Mouse (Mus musculus) heart, postnatal 10 days (tissue): Measurements from ENCODE around the gene Pla2g6. TPM values are rescaled to one million over a fixed set of nuclear protein-coding genes. Genes with fewer than 3 reads are reported as not detected.

ENCODE experiments used
- DNase-seq, 2 experiments: peaks; one replicate each; pipeline ENCODE4 v3.0.0; 2021
- intact Hi-C: fragments of 180-260 bp; cut with DNase I; formaldehyde crosslinking; loops from one replicate; pipeline ENCODE4 v1.15.1; 2025
- total RNA-seq, 2 experiments: library from RNA; stranded (reverse); gene quantifications; 2 replicates each; pipeline ENCODE4 v1.2.3; 2021

Gene Pla2g6
- total RNA-seq, 2 experiments from 2014 or later, result 9.1 to 11.1 TPM

GRCm38 (mm10) chr15:79352479-79352878 lies 24.3 kb upstream of the Pla2g6 start:
- intact Hi-C loops, result no loop called here

DNA sequence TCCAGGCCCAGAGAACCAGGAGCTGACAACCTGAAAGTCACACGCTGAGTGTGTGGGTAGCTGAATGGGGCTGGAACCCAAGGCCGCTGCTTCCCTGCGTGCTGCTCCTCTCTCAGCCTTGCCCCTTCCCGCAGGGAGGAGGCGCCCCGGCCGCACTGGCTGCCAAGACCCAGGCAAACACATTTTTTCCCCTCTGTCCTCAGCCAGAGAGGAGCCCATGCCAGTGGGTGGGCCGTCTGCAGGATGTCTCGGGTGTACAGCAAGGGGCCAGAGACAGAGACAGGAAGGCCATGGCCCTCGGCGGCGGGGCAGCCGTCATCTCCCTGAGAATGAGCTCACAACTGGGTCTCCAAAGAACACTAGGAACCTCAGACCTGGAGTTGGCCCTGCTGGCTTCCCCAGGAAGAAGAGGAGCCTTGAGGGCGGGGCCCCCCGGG lies 23.2 kb upstream of the Pla2g6 start:
- DNase-seq, result peak; percentile 74 to 75
- intact Hi-C loops, result no loop called here

More at GRCm38 (mm10) chr15:79352479-79352878, 24.3 kb upstream of the Pla2g6 start:
- DNase-seq, result no peak

GRCm38 (mm10) chr15:79350866-79351265 lies 22.7 kb upstream of the Pla2g6 start:
- intact Hi-C loops, result no loop called here
- no peak for DNase-seq

DNA sequence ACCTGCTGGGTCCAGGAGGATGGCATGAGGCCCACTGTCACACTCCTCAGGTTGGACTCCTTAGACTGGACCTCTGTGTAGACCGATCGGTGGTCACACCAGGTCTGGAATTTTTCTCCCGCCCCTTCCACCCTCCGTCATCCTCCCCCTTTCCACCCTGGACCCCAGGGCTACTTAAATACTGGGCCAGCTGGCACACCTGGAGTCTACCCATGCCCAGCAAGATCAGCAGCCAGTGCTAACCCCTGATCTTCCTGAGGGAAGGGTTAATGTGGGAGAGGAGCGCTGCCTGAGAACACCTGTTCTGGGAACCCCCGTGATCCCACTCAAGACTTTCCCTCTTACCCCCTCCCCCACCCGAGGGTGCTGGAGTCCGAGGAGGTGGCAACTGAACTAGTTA lies 20.5 kb upstream of the Pla2g6 start:
- intact Hi-C loops, result loop anchor here (5.0 kb wide), 1 partner anchor 76 kb away; no protein-coding TSS in a partner anchor
- peak in 1 of 2 experiments; percentile 6 for DNase-seq

GRCm38 (mm10) chr15:79347845-79348506 lies 19.8 kb upstream of the Pla2g6 start:
- intact Hi-C loops, result loop anchor here (5.0 kb wide), 1 partner anchor 76 kb away; no protein-coding TSS in a partner anchor

GRCm38 (mm10) chr15:79347165-79347844 lies 19.1 kb upstream of the Pla2g6 start:
- intact Hi-C loops, result loop anchor here (5.0 kb wide), 1 partner anchor 75 kb away; no protein-coding TSS in a partner anchor
- peak; percentile 94 to 95 for DNase-seq

More at GRCm38 (mm10) chr15:79347845-79348506, 19.8 kb upstream of the Pla2g6 start:
- DNase-seq, result peak; percentile 83

GRCm38 (mm10) chr15:79346051-79346793 lies 18.0 kb upstream of the Pla2g6 start, which contains the start of gene Maff:
TSS of gene Maff (plus strand) at chr15:79346621.
- intact Hi-C loops, result loop anchor here (5.0 kb wide), 1 partner anchor 74 kb away; no protein-coding TSS in a partner anchor
- DNase-seq, result peak in 1 of 2 experiments; percentile 1

DNA sequence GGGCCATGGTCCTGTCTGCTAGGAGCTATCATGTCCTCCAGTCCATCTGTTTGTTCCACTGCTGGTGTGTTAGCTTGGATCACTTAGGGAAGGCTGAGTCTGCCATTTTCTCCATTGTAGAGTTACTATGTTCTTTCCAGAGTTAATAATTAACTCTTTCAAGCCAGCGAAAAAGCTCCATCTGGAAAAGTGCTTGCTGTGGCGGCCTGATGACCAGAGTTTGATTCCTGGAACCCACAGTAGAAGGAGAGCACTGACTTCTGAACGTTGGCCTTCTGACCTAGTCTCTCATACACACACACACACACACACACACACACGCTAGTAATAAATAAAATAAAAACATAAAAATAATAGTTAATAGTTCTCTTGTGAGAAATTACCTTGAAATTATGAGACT lies 16.4 kb upstream of the Pla2g6 start:
- no peak for DNase-seq
- intact Hi-C loops, result loop anchor here (5.0 kb wide), 1 partner anchor 72 kb away; no protein-coding TSS in a partner anchor

- DNase-seq, result no peak
- intact Hi-C loops, result no loop called here
Measured at GRCm38 (mm10) chr15:79342641-79343337, 14.6 kb upstream of the Pla2g6 start.

- no peak for DNase-seq
- intact Hi-C loops, result no loop called here
Measured at GRCm38 (mm10) chr15:79338978-79339377, 10.8 kb upstream of the Pla2g6 start.

GRCm38 (mm10) chr15:79335061-79335655 lies 7.0 kb upstream of the Pla2g6 start:
- intact Hi-C loops, result no loop called here
- no peak for DNase-seq

DNA sequence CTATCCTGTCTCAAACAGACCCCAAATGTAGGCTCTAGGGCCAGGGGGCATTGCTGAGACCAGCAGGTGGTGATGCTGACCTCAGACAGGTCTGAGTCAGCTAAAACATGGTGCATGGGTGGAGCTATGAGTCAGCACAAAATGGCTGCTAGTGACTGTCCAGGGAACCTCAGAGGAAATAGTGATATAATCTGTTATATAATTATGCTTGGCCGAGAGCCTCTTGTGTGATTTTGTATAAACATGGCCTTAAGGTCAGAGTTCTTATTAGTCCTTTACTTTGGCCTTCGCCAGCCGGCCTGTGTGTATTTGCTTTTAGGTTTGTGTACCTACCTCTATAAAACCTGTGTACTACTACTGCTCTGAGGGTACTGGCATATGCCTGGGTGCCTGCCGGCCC lies 5.2 kb upstream of the Pla2g6 start:
- intact Hi-C loops, result no loop called here
- no peak for DNase-seq

- intact Hi-C loops, result no loop called here
- DNase-seq, result no peak
Measured at GRCm38 (mm10) chr15:79330521-79330920, 2.3 kb upstream of the Pla2g6 start.

GRCm38 (mm10) chr15:79329979-79330363 lies 1.8 kb upstream of the Pla2g6 start:
- intact Hi-C loops, result no loop called here
- DNase-seq, result no peak

DNA sequence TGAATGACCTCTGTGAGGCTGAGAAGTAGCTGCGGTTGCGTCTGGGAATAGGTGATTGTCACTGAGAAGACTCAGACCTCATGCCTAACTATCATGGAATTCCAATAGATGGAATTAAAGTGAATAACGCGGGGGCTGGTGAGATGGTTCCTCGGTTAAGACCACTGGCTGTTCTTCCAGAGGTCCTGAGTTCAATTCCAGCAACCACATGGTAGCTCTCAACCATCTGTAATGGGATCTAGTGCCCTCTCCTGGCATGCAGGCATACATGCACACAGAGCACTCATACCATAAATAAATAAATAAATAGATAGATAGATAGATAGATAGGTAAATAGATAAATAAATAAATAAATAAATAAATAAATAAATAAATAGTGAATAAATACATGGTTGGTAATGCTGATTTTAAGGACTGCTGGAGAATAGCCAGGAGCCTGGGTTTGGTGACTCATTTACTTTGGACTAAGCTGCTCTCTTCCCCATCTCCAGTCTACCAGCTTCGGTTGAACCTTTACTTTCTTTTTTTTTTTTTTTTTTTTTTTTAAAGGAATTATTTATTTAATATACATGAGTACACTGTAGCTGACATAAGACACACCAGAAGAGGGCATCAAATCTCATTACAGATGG lies 1.3 kb upstream of the Pla2g6 start:
- intact Hi-C loops, result no loop called here
- DNase-seq, result no peak

DNA sequence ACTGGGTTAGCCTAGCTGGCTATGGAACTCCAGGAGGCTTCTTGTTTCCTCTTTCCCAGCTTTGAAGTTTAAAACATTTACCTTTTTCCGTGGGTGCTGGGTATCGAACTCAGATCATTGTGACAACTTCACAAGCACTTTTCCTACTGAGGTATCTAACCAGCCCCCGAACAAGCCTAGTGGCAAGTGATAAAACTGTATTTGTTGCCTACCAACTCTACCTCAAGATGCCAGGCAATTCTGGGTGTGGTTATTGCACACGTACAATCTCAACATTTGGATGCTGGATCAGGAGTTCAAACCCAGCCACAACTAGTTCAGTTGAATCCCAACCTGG lies 717 bp upstream of the Pla2g6 start:
- DNase-seq, result no peak
- intact Hi-C loops, result no loop called here

- intact Hi-C loops, result no loop called here
- DNase-seq, result peak; percentile 38 to 53
Measured at GRCm38 (mm10) chr15:79326971-79327961, 924 bp downstream of the Pla2g6 start.

- DNase-seq, result no peak
- intact Hi-C loops, result no loop called here
Measured at GRCm38 (mm10) chr15:79326264-79326663, 1.9 kb downstream of the Pla2g6 start.
